Mouse (Mus musculus) liver, embryonic 16.5 days (tissue): ENCODE results near the gene Xkrx. TPM values are rescaled to one million over a fixed set of nuclear protein-coding genes. Genes with fewer than 3 reads are reported as not detected.

ENCODE experiments used
- polyA plus RNA-seq: library from polyadenylated mRNA; unstranded; fragments of >200 nt; fragmentation: Nextera tagmentation; extraction: Ambion mirVana; gene quantifications from 2 replicates; pipeline ENCODE4 v1.2.1, GENCODE M21; 2015

The Xkrx gene
- polyA plus RNA-seq, 1 experiment from 2014 or later = not detected

Other genes with a start within 250 kb of the Xkrx start
- 0.88 and 0.94 TPM in 2 replicates for gene Sytl4, start 180.3 kb downstream of the Xkrx start, polyA plus RNA-seq
- 17.3 and 18.1 TPM in 2 replicates for gene Cstf2, start 102.9 kb downstream of the Xkrx start, polyA plus RNA-seq
- not detected in 2 replicates for gene Arl13a, start 25.4 kb upstream of the Xkrx start, polyA plus RNA-seq
- gene Nox1, start 59.9 kb upstream of the Xkrx start, polyA plus RNA-seq = not detected in 2 replicates
- gene Trmt2b, start 114.9 kb upstream of the Xkrx start, polyA plus RNA-seq = 8.7 and 8.9 TPM in 2 replicates
- 0.57 and 0.71 TPM in 2 replicates for gene Tmem35a, start 133.1 kb upstream of the Xkrx start, polyA plus RNA-seq
- gene Cenpi, start 146.0 kb upstream of the Xkrx start, polyA plus RNA-seq = 17.1 and 18.7 TPM in 2 replicates
- 0.09 and 0.12 TPM in 2 replicates for gene Drp2, start 242.5 kb upstream of the Xkrx start, polyA plus RNA-seq